Mouse (Mus musculus): Measurements from ENCODE around the gene Ptprn2.

- TF ChIP-seq CTCF (IDR thresholded peaks at IDR 0.05; ENCODE audit: insufficient read depth, low read length) = no peak
- no peak for TF ChIP-seq POLR2A (IDR thresholded peaks at IDR 0.05; ENCODE audit: borderline replicate concordance, extremely low read depth, low read depth, low read length)
These were observed 754.6 kb downstream of the Ptprn2 start for GRCm38 (mm10) chr12:117239927-117240715.

Data from lung, adult 2 months (tissue).